Mouse (Mus musculus) intestine, embryonic 15.5 days (tissue): ENCODE data around the gene Acer3. TPM values are rescaled to one million over a fixed set of nuclear protein-coding genes. Genes with fewer than 3 reads are reported as not detected.
A peak's percentile ranks its signal among the peaks of the same experiment; 100 is the strongest.

Experiments used
- ATAC-seq: fragments of 200-750 bp; cut with Nextera tagmentation; 2 replicates; pipeline ENCODE4 v1.8.0; 2017; ENCODE audit warnings: moderate TSS enrichment, moderate library complexity
- H3K27ac ChIP-seq: fragments of 300-500 bp; sonication (generic); 2 replicates; pipeline ENCODE4 v1.5.1; 2015; ENCODE audit warnings: mild to moderate bottlenecking, inconsistent platforms
- H3K27me3 ChIP-seq: fragments of 300-500 bp; sonication (generic); replicated peaks from 2 replicates; pipeline ENCODE4 v1.6.1; 2015; ENCODE audit warnings: inconsistent platforms
- H3K36me3 ChIP-seq: fragments of 300-500 bp; sonication (generic); 2 replicates; pipeline ENCODE4 v1.6.1; 2015; ENCODE audit warnings: inconsistent platforms
- H3K4me1 ChIP-seq: fragments of 300-500 bp; sonication (generic); replicated peaks from 2 replicates; pipeline ENCODE4 v1.6.1; 2015; ENCODE audit warnings: inconsistent platforms
- H3K4me2 ChIP-seq: fragments of 300-500 bp; sonication (generic); replicated peaks from 2 replicates; pipeline ENCODE4 v1.6.1; 2015; ENCODE audit warnings: mild to moderate bottlenecking, inconsistent platforms
- H3K4me3 ChIP-seq: fragments of 300-500 bp; sonication (generic); replicated peaks from 2 replicates; pipeline ENCODE4 v1.5.1; 2015; ENCODE audit warnings: inconsistent platforms
- H3K9ac ChIP-seq: fragments of 300-500 bp; sonication (generic); 2 replicates; pipeline ENCODE4 v1.6.1; 2015; ENCODE audit warnings: inconsistent platforms
- H3K9me3 ChIP-seq: fragments of 300-500 bp; sonication (generic); 2 replicates; pipeline ENCODE4 v1.6.1; 2016; ENCODE audit warnings: inconsistent platforms
- WGBS: fragments of 180-500 bp; shearing (Covaris S2); methylation state at CpG from one replicate; pipeline ENCODE4 v1.1.7; 2015; 5-methylcytosine and 5-hydroxymethylcytosine counted together
- polyA plus RNA-seq: library from polyadenylated mRNA; unstranded; fragments of >200 nt; fragmentation: Nextera tagmentation; extraction: Ambion mirVana; gene quantifications from 2 replicates; pipeline ENCODE4 v1.2.1, GENCODE M21; 2015

Acer3 gene
- polyA plus RNA-seq, 1 experiment from 2014 or later: 20.5 TPM

DNA sequence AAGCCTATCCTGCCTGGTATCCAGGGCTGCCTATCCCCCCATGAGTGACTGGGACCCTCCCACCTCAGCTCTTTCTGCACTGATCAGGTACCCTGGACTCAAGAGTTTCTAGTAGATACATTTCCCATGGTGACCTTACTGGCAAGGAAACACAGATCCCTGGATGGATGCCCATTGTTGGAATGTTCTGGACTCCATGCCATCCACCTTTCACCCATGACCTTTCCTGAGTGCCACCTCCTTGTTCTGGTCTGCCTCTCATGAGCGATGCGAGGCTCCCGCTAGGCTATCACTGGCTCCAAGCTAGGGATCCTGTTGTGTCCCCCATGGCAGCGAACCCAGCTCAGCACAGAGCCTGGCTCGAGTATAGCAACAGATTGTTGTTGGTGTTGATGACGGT, 28.8 kb upstream of the Acer3 start:
- Histone ChIP-seq H3K4me2 (no peak overlapping the region), H3K27ac (no peak overlapping the region), H3K36me3 (peaks cover 18% of the 10 kb centered on the region), H3K27me3 (no peaks in the 10 kb centered on the region; the same call in 1 of the 2 replicates), H3K4me1 (peaks cover 7% of the 10 kb centered on the region), H3K9me3 (no peaks in the 10 kb centered on the region), H3K4me3 (no peak overlapping the region), H3K9ac (no peak overlapping the region)
- no peak for ATAC-seq
- WGBS: 93% methylated on average over 6 of the region's 6 CpGs

DNA sequence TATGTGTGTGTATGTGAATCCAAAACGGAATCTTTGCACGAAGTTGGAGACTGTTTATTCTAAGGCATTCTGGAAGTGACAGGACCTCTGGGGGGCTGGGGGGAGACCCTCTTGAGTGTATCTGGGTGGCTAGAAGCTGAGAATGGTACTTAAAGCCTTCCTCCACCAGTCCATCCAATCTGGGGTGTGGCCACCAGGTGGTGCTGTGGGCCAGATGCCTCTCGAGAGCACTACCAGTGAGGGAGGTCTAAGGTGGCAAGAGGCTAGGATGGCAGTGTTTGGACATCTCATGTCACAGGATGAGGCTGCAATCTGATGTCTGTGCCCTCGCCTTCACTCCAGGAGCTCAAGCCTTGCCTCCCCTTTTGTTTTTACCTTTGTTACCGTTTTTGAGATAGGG, 28.1 kb upstream of the Acer3 start:
- Histone ChIP-seq H3K27me3 (peaks cover 2% of the 10 kb centered on the region), H3K36me3 (peaks cover 18% of the 10 kb centered on the region), H3K9ac (no peak overlapping the region), H3K9me3 (no peaks in the 10 kb centered on the region), H3K27ac (no peak overlapping the region), H3K4me1 (no peaks in the 10 kb centered on the region; the same call in 1 of the 2 replicates), H3K4me3 (no peak overlapping the region), H3K4me2 (no peak overlapping the region)
- peak; percentile 71 for ATAC-seq
- WGBS: 17% methylated on average over 5 of the region's 5 CpGs

DNA sequence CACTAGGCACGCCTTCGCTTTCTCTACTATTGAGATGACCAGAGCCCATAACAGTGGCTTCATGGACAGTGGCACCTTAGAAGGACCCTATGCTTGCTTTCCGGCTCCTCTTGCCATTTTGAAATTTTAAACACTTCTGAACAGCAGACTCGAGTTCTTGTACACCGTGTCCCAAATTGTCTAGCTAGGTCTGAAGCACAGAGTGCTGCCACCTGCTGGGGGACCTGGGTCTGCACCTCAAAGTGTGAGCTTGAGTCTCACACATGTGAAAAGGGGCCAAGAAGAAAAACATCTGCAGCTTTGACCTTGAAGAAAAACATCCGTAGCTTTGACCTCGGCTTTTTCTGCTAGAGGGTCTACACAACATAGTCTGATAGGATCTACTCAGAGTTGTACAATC, 27.0 kb upstream of the Acer3 start:
- Histone ChIP-seq H3K4me2 (no peak overlapping the region), H3K9ac (no peak overlapping the region), H3K9me3 (no peaks in the 10 kb centered on the region), H3K27ac (no peak overlapping the region), H3K4me3 (no peak overlapping the region), H3K36me3 (peaks cover 18% of the 10 kb centered on the region), H3K4me1 (no peaks in the 10 kb centered on the region), H3K27me3 (peaks cover 4% of the 10 kb centered on the region)
- WGBS: 47% methylated on average over 7 of the region's 7 CpGs
- ATAC-seq: no peak

DNA sequence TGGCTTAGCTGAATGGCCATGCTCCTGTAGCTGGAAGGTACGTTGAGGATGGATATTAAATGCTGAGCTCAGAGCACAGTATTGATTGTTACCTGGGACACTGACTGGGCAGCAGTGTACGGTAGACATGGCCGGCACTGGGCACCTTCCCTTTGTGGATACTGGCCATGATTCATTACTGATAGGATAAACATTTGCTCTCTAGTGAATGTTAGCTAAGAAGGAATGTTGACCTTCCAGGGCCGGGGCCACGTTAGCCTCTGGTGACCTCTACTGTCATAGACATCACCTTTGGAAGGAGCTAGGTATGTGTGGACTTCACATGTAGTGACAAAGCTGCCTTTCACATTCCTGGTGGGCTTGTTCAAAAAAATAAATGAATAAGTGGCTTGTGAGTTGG, 26.5 kb upstream of the Acer3 start:
- H3K27ac ChIP-seq: no peak overlapping the region
- peaks cover 7% of the 10 kb centered on the region for H3K27me3 ChIP-seq
- no peak overlapping the region for H3K4me2 ChIP-seq
- H3K9me3 ChIP-seq: no peaks in the 10 kb centered on the region
- 19% methylated on average over 5 of the region's 5 CpGs for WGBS
- H3K9ac ChIP-seq: no peak overlapping the region
- ATAC-seq: no peak
- H3K4me3 ChIP-seq: no peak overlapping the region
- no peaks in the 10 kb centered on the region for H3K4me1 ChIP-seq
- peaks cover 18% of the 10 kb centered on the region for H3K36me3 ChIP-seq

DNA sequence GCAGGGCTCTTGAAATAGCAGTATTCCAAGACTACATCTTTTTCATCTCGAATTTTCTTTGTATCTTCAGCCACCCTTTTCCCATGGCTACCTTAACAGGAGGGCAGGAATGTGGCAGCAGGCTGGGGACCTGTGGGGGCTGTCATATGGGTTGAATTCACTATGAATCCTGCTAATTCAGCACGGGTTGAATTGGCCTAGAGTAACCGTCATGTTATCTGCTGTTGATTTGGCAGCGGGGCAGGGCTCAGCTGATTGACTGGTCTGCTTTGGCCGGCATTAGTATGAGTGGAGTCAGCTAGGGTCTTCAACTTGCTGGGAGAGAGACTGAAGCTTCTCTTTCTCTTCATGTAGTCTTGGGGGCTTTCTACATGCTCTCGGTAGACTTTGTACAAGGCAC, 24.0 kb upstream of the Acer3 start:
- Histone ChIP-seq H3K36me3 (0 out of 2 replicates have a peak, but pooled peaks cover 2% of the 10 kb centered on the region), H3K4me2 (no peak overlapping the region), H3K27me3 (peaks cover 10% of the 10 kb centered on the region), H3K4me1 (no peaks in the 10 kb centered on the region), H3K27ac (no peak overlapping the region), H3K4me3 (no peak overlapping the region), H3K9me3 (no peaks in the 10 kb centered on the region), H3K9ac (no peak overlapping the region)
- 56% methylated on average over 6 of the region's 6 CpGs for WGBS
- no peak for ATAC-seq

DNA sequence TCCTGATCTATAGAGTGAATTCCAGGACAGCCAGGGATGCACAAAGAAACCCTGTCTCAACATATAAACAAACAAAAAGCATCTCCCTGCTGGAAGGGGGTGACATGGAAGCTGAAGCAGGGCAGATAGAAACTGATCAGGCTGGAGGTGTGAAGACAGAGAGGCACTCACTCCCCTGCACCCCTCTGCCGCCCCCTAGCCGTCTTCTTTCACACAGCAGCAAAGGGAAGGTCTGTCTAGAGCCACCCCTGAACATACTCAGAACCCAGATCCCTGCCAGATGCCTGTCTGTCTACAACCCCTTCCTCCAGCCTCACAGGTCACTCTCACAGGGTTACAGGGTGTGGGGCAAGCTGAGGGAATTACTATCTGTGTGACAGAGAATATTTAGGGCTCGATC, 23.4 kb upstream of the Acer3 start:
- Histone ChIP-seq H3K4me1 (no peaks in the 10 kb centered on the region), H3K27me3 (peaks cover 10% of the 10 kb centered on the region), H3K9me3 (no peaks in the 10 kb centered on the region), H3K4me2 (no peak overlapping the region), H3K36me3 (no peaks in the 10 kb centered on the region), H3K27ac (no peak overlapping the region), H3K9ac (no peak overlapping the region), H3K4me3 (no peak overlapping the region)
- 18% methylated on average over 3 of the region's 3 CpGs for WGBS
- no peak for ATAC-seq

GRCm38 (mm10) chr7:98342249-98342648, 21.2 kb upstream of the Acer3 start:
- no peaks in the 10 kb centered on the region for H3K36me3 ChIP-seq
- H3K9me3 ChIP-seq: no peaks in the 10 kb centered on the region
- peaks cover 10% of the 10 kb centered on the region for H3K27me3 ChIP-seq
- H3K27ac ChIP-seq: no peak overlapping the region
- no peak overlapping the region for H3K9ac ChIP-seq
- no peaks in the 10 kb centered on the region for H3K4me1 ChIP-seq
- no peak for ATAC-seq
- no peak overlapping the region for H3K4me3 ChIP-seq
- 63% methylated on average over 3 of the region's 3 CpGs for WGBS
- H3K4me2 ChIP-seq: no peak overlapping the region

GRCm38 (mm10) chr7:98341475-98341874, 20.5 kb upstream of the Acer3 start:
- Histone ChIP-seq H3K4me3 (peak overlapping the region; percentile 36), H3K9me3 (no peaks in the 10 kb centered on the region), H3K4me1 (no peaks in the 10 kb centered on the region), H3K4me2 (peak overlapping the region; percentile 85), H3K9ac (peak overlapping the region; percentile 59), H3K27me3 (peaks cover 10% of the 10 kb centered on the region; the same call in 1 of the 2 replicates), H3K27ac (no peak overlapping the region), H3K36me3 (no peaks in the 10 kb centered on the region)
- ATAC-seq: peak; percentile 85
- WGBS: 5% methylated on average over 13 of the region's 13 CpGs

DNA sequence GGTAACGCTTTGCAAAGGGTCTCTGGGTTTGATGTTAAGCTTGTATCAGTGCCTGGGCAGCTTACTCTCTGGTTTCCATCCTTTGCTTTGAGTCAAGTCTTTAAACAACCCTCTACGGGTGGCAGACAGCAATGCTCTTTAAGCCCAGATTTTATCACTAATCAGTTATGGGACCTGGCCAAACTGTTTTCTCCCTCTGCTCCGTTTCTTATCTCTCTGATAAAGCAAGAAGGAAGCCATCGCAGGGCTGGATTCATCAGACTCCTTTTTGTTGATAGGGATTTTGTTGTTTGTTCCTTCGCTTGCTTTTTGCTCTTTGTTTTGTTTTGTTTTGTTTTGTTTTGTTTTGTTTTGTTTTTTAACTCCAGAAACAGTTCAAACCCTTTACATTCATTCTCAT, 19.3 kb upstream of the Acer3 start:
- ATAC-seq: no peak
- Histone ChIP-seq H3K36me3 (no peaks in the 10 kb centered on the region), H3K27me3 (peaks cover 10% of the 10 kb centered on the region; the same call in 1 of the 2 replicates), H3K9me3 (no peaks in the 10 kb centered on the region), H3K4me2 (no peak overlapping the region), H3K4me1 (no peaks in the 10 kb centered on the region), H3K4me3 (no peak overlapping the region), H3K9ac (no peak overlapping the region), H3K27ac (no peak overlapping the region)
- WGBS: 59% methylated on average over 5 of the region's 5 CpGs

DNA sequence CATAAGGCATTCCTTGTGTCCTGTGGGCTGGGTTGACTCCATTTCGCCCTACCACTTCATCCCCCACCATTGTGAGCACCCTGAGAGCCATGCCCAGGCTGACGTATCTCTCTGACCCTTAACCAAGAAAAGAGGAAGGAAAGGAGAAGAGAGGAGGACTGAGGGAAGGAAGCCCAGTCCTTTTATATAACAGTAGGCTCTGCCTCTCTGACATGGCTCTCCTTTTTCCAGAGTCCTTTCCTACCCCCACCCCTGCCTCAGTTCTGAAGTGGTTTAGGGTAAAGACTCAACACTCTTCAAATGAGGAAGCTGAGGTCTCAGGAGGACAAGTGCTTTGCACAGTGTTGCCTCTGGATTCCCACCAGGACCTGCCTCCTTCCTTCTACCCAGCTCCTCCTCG, 13.0 kb upstream of the Acer3 start:
- H3K9me3 ChIP-seq: no peaks in the 10 kb centered on the region
- no peak overlapping the region for H3K4me3 ChIP-seq
- no peak overlapping the region for H3K27ac ChIP-seq
- H3K4me1 ChIP-seq: peaks cover 13% of the 10 kb centered on the region; the same call in 1 of the 2 replicates
- H3K9ac ChIP-seq: no peak overlapping the region
- 81% methylated on average over 3 of the region's 3 CpGs for WGBS
- ATAC-seq: no peak
- no peaks in the 10 kb centered on the region for H3K27me3 ChIP-seq
- H3K36me3 ChIP-seq: no peaks in the 10 kb centered on the region
- no peak overlapping the region for H3K4me2 ChIP-seq

DNA sequence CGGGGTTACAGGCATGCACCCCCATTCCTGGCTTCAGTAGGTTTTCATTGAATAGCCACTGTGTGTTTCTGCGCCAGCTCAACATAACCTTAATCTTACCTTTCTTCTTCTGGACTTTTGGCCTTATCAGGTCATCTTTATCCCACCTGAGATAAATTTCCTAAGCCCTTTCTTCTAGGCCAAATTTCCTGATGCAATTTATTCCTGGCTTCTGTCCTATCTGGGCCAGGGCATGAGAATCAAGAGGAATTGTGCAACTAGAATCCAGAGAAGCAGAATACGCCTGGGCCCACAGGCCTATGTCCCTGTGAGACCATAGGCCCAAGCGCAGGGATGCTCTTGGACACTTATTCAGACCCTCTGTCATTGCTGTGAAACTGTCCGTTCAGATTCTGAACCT, 12.5 kb upstream of the Acer3 start:
- no peak for ATAC-seq
- no peak overlapping the region for H3K27ac ChIP-seq
- H3K9ac ChIP-seq: no peak overlapping the region
- no peaks in the 10 kb centered on the region for H3K36me3 ChIP-seq
- H3K4me2 ChIP-seq: no peak overlapping the region
- H3K9me3 ChIP-seq: no peaks in the 10 kb centered on the region
- H3K4me3 ChIP-seq: no peak overlapping the region
- WGBS: 95% methylated on average over 5 of the region's 5 CpGs
- no peaks in the 10 kb centered on the region for H3K27me3 ChIP-seq
- H3K4me1 ChIP-seq: peaks cover 13% of the 10 kb centered on the region; the same call in 1 of the 2 replicates

- no peak for ATAC-seq
- Histone ChIP-seq H3K9me3 (no peaks in the 10 kb centered on the region), H3K4me2 (no peak overlapping the region), H3K27me3 (no peaks in the 10 kb centered on the region), H3K4me3 (no peak overlapping the region), H3K9ac (no peak overlapping the region), H3K36me3 (no peaks in the 10 kb centered on the region), H3K27ac (0 out of 2 replicates have a peak overlapping the region, but pooled peaks have one; percentile 1), H3K4me1 (peaks cover 13% of the 10 kb centered on the region; the same call in 1 of the 2 replicates)
- 57% methylated on average over 5 of the region's 5 CpGs for WGBS
Measured at GRCm38 (mm10) chr7:98332678-98333397, 11.8 kb upstream of the Acer3 start.

- ATAC-seq: no peak
- no peak overlapping the region for H3K27ac ChIP-seq
- H3K9me3 ChIP-seq: no peaks in the 10 kb centered on the region
- 16% methylated on average over 3 of the region's 3 CpGs for WGBS
- H3K4me2 ChIP-seq: no peak overlapping the region
- no peak overlapping the region for H3K9ac ChIP-seq
- H3K36me3 ChIP-seq: no peaks in the 10 kb centered on the region
- H3K4me1 ChIP-seq: peaks cover 13% of the 10 kb centered on the region; the same call in 1 of the 2 replicates
- no peaks in the 10 kb centered on the region for H3K27me3 ChIP-seq
- no peak overlapping the region for H3K4me3 ChIP-seq
Measured at GRCm38 (mm10) chr7:98331932-98332331, 10.9 kb upstream of the Acer3 start.
